Mouse (Mus musculus): ENCODE results near the gene Nipal3.

- TF ChIP-seq USF1 (IDR thresholded peaks at IDR 0.05; ENCODE audit: low read depth) (no peak), CTCF (IDR thresholded peaks at IDR 0.05; ENCODE audit: control insufficient read depth, insufficient read depth, insufficient read length) (no peak), FOSL1 (IDR thresholded peaks at IDR 0.05; ENCODE audit: insufficient read depth, low read length, poor library complexity, severe bottlenecking) (no peak), CEBPB (IDR thresholded peaks at IDR 0.05; ENCODE audit: low read depth) (no peak), MYOD1 (IDR thresholded peaks at IDR 0.05; ENCODE audit: control insufficient read depth, insufficient read length, low read depth) (no peak), MAX (IDR thresholded peaks at IDR 0.05) (no peak), MYOG (IDR thresholded peaks at IDR 0.05; ENCODE audit: control insufficient read depth, extremely low read depth, insufficient read length) (no peak)
Observed at GRCm38 (mm10) chr4:135531771-135532613, 37.2 kb upstream of the Nipal3 start.
